ENCODE assay signal across 13 mouse cellular contexts in the genomic region with DNA sequence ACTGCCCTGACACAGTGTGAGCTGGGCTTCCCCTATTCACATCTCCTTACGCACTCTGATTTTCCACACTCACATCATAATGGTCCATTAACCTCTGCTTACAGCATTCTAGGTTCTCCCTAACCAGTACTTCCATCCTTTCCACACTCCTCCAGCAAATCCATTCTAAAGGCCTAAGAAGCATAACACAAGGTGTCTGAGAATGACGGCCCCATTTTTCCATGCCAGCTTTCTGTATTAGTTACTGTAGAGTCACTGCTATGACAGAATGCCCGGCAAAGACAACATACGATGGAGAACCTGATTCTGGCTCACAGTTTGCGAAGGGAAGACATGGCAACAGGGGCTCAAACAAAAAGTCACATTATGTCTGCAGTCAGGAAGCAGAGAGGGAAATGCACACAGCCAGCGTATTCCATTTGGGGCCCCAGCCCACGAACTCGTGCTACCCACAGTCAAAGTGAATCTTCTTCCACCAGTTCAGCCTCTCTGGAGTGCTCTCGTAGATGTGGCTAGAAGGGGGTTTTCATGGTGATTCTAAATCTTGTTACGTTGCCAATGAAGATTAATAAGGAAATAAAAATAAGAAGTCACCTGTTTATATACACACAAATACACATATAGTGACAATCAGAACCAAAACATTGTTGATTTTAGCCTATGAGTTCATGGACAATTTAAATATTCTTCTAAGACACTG. TPM values are rescaled to one million over a fixed set of nuclear protein-coding genes. Genes with fewer than 3 reads are reported as not detected.
"Had no signal": no experiment of that assay in that cellular context is flagged by ENCODE, and none has a peak within 500 bp of the region (broad histone marks: within the 10 kb centered on the region; RNA-seq: fewer than 3 reads in every experiment).

No protein-coding gene starts in this region.

- DNase-seq: liver, postnatal 0 days; lung, adult 2 months; lung, postnatal 14 days; lung, postnatal 36 days; right cerebral cortex, postnatal 14 days; thymus, adult 2 months; thymus, postnatal 25 days; thymus, postnatal 4 days had no signal

- ATAC-seq: liver, postnatal 0 days; lung, postnatal 0 days; midbrain, embryonic 13.5 days; midbrain, embryonic 15.5 days had no signal

RNA-seq across cellular contexts. Expression of gene Zfp385b, which starts 57.9 kb away (rescaled TPM):
- total RNA-seq: megakaryocyte progenitor cell, adult 5-6 weeks; monocyte, adult 5-6 weeks had no signal
